Mouse (Mus musculus) thymus, adult 2 months (tissue): ENCODE data around the gene Myo18a. TPM values are rescaled to one million over a fixed set of nuclear protein-coding genes. Genes with fewer than 3 reads are reported as not detected.
A peak's percentile ranks its signal among the peaks of the same experiment; 100 is the strongest.

Experiments
- DNase-seq: peaks from one replicate; pipeline ENCODE4 v3.0.0; 2021
- H3K27ac ChIP-seq: fragments of 200-500 bp; 2 replicates; pipeline ENCODE4 v1.5.1; 2012; ENCODE audit warnings: low read length, control low read depth; ENCODE audit not compliant: control insufficient read depth, insufficient read depth
- H3K27me3 ChIP-seq: fragments of 200-500 bp; 2 replicates; pipeline ENCODE4 v1.6.1; 2012; ENCODE audit warnings: mild to moderate bottlenecking, low read length, moderate library complexity, mixed read lengths; ENCODE audit not compliant: control insufficient read depth, insufficient read depth
- H3K36me3 ChIP-seq: fragments of 200-500 bp; 2 replicates; pipeline ENCODE4 v1.6.1; 2012; ENCODE audit warnings: mild to moderate bottlenecking, low read length, moderate library complexity; ENCODE audit not compliant: control insufficient read depth, insufficient read depth
- H3K4me1 ChIP-seq: fragments of 200-500 bp; replicated peaks from 2 replicates; pipeline ENCODE4 v1.6.1; 2012; ENCODE audit warnings: low read length; ENCODE audit not compliant: control insufficient read depth, insufficient read depth
- H3K4me3 ChIP-seq: fragments of 200-500 bp; 2 replicates; pipeline ENCODE4 v1.5.1; 2012; ENCODE audit warnings: mild to moderate bottlenecking, low read length, control low read depth, moderate library complexity; ENCODE audit not compliant: control insufficient read depth, insufficient read depth
- CTCF ChIP-seq: fragments of 200-500 bp; IDR thresholded peaks from 2 replicates; pipeline ENCODE4 v1.5.1; 2012; ENCODE audit warnings: mild to moderate bottlenecking, control low read depth, low read length, moderate library complexity, borderline replicate concordance; ENCODE audit not compliant: control insufficient read depth, poor library complexity, insufficient read depth; ENCODE audit errors: extremely low read depth
- POLR2A ChIP-seq: fragments of 200-500 bp; IDR thresholded peaks from 2 replicates; pipeline ENCODE4 v1.6.1; 2012; ENCODE audit warnings: mild to moderate bottlenecking, low read length, control low read depth, moderate library complexity; ENCODE audit not compliant: control insufficient read depth, poor library complexity, insufficient read depth; ENCODE audit errors: extremely low read depth
- WGBS: fragments of 180-500 bp; shearing (Covaris S2); methylation state at CpG from one replicate; pipeline ENCODE4 v1.1.7; 2018; 5-methylcytosine and 5-hydroxymethylcytosine counted together
- polyA plus RNA-seq: library from polyadenylated mRNA; depleted of rRNA; stranded (reverse); fragments of >200 nt; gene quantifications from 2 replicates; pipeline ENCODE4 v1.2.3, GENCODE M21; 2012; rRNA removed

Gene Myo18a
- 105 and 122 TPM in 2 replicates for polyA plus RNA-seq

- no peaks in the 10 kb centered on the region for H3K36me3 ChIP-seq
- H3K4me1 ChIP-seq = peaks cover 33% of the 10 kb centered on the region
- peak; percentile 82 for DNase-seq
- H3K27me3 ChIP-seq = no peaks in the 10 kb centered on the region
- 5% methylated on average over 77 of the region's 79 CpGs for WGBS
- TF ChIP-seq CTCF (peak; percentile 96), POLR2A (0 out of 2 replicates have a peak, but pooled peaks have one; percentile 25)
- no peak within 1 kb of the TSS for H3K27ac ChIP-seq
- H3K4me3 ChIP-seq = peak within 1 kb of the TSS; percentile 85
These were observed at the start of gene Myo18a for GRCm38 (mm10) chr11:77762783-77763672. TSS of gene Myo18a (plus strand) at chr11:77763246.

- TF ChIP-seq CTCF = no peak
- no peak for TF ChIP-seq POLR2A
- H3K27me3 ChIP-seq = no peaks in the 10 kb centered on the region
- H3K27ac ChIP-seq = no peak overlapping the region
- DNase-seq = no peak
- 96% methylated on average over 3 of the region's 3 CpGs for WGBS
- no peaks in the 10 kb centered on the region for H3K4me1 ChIP-seq
- H3K4me3 ChIP-seq = no peak overlapping the region
- peaks cover 40% of the 10 kb centered on the region for H3K36me3 ChIP-seq
These were observed 49.3 kb upstream of the Myo18a start for GRCm38 (mm10) chr11:77713736-77714135.

- WGBS = 98% methylated on average over 2 of the region's 2 CpGs
- TF ChIP-seq POLR2A (no peak), CTCF (no peak)
- no peak for DNase-seq
- Histone ChIP-seq H3K27me3 (no peaks in the 10 kb centered on the region), H3K4me1 (no peaks in the 10 kb centered on the region), H3K36me3 (peaks cover 5% of the 10 kb centered on the region), H3K4me3 (no peak overlapping the region), H3K27ac (no peak overlapping the region)
These were observed 44.0 kb upstream of the Myo18a start for GRCm38 (mm10) chr11:77719055-77719454.

GRCm38 (mm10) chr11:77721389-77721788 lies 41.7 kb upstream of the Myo18a start:
- peaks cover 4% of the 10 kb centered on the region; the same call in 1 of the 2 replicates for H3K36me3 ChIP-seq
- H3K27me3 ChIP-seq = no peaks in the 10 kb centered on the region
- H3K4me1 ChIP-seq = no peaks in the 10 kb centered on the region
- WGBS = 96% methylated on average over 4 of the region's 4 CpGs
- no peak for DNase-seq
- no peak for TF ChIP-seq CTCF
- TF ChIP-seq POLR2A = no peak
- no peak overlapping the region for H3K4me3 ChIP-seq
- no peak overlapping the region for H3K27ac ChIP-seq

- no peaks in the 10 kb centered on the region for H3K4me1 ChIP-seq
- no peaks in the 10 kb centered on the region for H3K27me3 ChIP-seq
- no peak for DNase-seq
- no peak overlapping the region for H3K4me3 ChIP-seq
- no peak overlapping the region for H3K27ac ChIP-seq
- 96% methylated on average over 7 of the region's 7 CpGs for WGBS
- no peaks in the 10 kb centered on the region for H3K36me3 ChIP-seq
- no peak for TF ChIP-seq CTCF
- TF ChIP-seq POLR2A = no peak
These were observed 38.3 kb upstream of the Myo18a start for GRCm38 (mm10) chr11:77724766-77725165.

GRCm38 (mm10) chr11:77725183-77725582 lies 37.9 kb upstream of the Myo18a start, which contains the start of gene Cryba1:
TSS of gene Cryba1 (minus strand) at chr11:77725283.
- DNase-seq = no peak
- Histone ChIP-seq H3K36me3 (no peaks in the 10 kb centered on the region), H3K27ac (no peak within 1 kb of the TSS), H3K27me3 (no peaks in the 10 kb centered on the region), H3K4me1 (no peaks in the 10 kb centered on the region), H3K4me3 (no peak within 1 kb of the TSS)
- WGBS = 89% methylated on average over 7 of the region's 7 CpGs
- TF ChIP-seq CTCF = no peak
- no peak for TF ChIP-seq POLR2A
